Mouse (Mus musculus): Measurements from ENCODE around the gene Als2cr12.
"Not testable (repeated sequence)": the region's sequence is repeated elsewhere in the genome, so short reads cannot be mapped to it uniquely, and the experiment has no call there.

The Als2cr12 gene

DNA sequence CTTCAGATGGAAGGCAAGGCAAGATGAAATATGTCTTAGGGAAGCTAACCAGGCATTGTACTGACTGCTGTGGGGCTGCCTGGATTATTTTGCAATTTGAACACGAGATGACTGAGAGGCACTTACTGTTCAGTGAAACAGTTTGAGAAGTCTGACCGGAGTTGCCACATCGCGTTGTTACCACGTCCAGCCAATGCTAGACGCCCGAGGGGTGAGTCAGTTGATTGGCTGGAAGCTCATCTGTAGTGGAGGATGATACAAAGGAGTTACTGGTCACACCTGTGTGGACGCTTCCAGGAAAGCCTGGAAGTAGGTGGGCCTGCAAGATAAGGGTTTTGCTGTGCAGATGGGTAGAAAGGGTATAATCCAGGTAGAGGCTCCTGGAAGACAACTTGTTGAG lies 24.3 kb upstream of the Als2cr12 start:
- peak in 1 of 2 experiments; percentile 70 for DNase-seq (ENCODE audit: inconsistent age in 2 of 2, low spot score in 1 of 2)

DNA sequence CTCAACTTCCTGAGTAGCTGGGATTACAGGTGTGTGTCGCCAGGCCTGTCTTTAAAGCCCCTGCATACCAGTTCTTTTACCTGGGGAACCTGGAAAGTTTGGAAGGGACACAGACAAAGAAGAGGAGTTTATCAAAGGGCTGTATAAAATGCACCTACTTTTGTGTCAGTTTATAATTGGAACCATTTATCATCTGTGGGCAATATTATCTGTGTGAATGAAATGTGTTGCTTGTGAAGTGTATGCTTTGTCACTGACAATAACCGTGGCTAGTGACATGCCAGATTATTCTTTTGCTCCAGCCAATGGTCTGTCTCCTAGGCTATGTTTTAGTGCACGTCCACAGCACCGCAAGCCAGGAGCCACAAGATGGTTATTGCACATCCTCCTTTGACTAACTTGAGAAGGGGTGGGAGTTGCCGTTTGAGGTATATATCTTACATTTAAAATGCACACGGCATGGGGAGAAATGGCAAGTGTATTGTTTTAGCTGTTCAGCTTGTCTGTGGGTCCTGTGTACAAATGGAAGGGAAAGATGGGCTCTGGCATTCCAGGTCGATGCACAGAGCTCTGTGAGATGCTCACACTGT lies 23.7 kb upstream of the Als2cr12 start:
- DNase-seq (ENCODE audit: inconsistent age in 2 of 2, low spot score in 1 of 2): no peak

DNA sequence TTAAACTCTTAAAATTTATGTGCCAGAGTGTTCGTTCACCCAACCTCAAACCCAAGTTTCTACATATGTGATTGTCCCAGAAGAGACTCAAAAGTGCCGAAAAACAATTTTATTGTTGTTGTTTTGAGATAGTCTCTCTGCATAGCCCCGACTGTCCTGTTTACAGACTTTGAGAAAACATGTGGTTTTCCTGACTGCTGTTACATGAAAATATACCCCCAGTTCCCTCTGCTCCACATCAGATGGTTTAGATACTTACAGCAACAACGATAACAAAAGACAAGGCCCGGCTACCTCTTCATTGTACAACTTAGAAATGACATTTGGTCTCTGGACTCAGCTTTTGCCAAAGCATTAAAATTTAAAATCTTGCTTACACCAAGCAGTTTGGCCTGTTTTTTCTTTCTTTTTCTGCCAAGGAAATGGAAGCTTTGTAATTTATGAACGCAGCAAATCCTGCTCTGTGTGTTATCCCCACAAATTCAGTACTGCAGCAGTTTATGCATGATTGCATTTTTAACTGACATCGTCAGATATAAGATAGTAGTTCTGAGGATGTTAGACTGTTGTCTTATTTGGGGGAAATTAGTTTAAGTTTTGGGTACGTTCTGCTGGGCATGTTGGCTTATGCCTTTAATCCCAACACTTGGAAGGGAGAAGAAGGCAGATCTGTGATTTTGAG lies 21.9 kb upstream of the Als2cr12 start:
- peak in 1 of 2 experiments; percentile 23 for DNase-seq (ENCODE audit: inconsistent age in 2 of 2, low spot score in 1 of 2)

GRCm38 (mm10) chr1:58716883-58717220 lies 21.1 kb upstream of the Als2cr12 start:
- DNase-seq (ENCODE audit: inconsistent age in 2 of 2, low spot score in 1 of 2): peak in 1 of 2 experiments; percentile 72

- DNase-seq (ENCODE audit: inconsistent age in 2 of 2, low spot score in 1 of 2): peak in 1 of 2 experiments; percentile 58
These were observed 20.5 kb upstream of the Als2cr12 start for GRCm38 (mm10) chr1:58716162-58716882.

DNA sequence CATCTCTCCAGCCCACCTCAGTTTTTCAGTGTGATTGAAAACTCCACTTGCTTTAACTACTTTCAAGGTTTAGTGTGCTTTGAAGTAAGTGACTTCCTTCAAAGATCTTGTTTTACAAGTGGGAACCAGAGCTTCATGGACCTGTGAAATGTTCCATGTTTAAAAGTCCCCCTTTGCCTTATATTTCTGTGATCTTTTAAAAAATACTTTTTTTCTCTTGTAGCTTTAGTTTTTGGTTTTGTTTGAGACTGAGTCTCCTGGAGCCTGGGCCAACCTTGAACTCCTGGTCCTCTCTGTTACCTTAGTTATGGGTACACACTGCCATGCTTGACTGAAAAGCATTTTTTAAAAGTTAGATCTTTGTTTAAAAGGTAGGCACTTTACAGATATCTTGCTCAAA lies 19.7 kb upstream of the Als2cr12 start:
- peak in 1 of 2 experiments; percentile 43 for DNase-seq (ENCODE audit: inconsistent age in 2 of 2, low spot score in 1 of 2)

- no peak for DNase-seq (ENCODE audit: inconsistent age in 2 of 2, low spot score in 1 of 2)
These were observed 18.6 kb upstream of the Als2cr12 start for GRCm38 (mm10) chr1:58714361-58714760.

- peak; percentile 86 to 93 for DNase-seq (ENCODE audit: inconsistent age in 2 of 2, low spot score in 1 of 2)
These were observed 18.1 kb upstream of the Als2cr12 start for GRCm38 (mm10) chr1:58713893-58714231.

GRCm38 (mm10) chr1:58713081-58713892 lies 17.5 kb upstream of the Als2cr12 start:
- DNase-seq (ENCODE audit: inconsistent age in 2 of 2, low spot score in 1 of 2): peak; percentile 74 to 91

GRCm38 (mm10) chr1:58712076-58713061 lies 16.6 kb upstream of the Als2cr12 start:
- DNase-seq (ENCODE audit: inconsistent age in 2 of 2, low spot score in 1 of 2): peak; percentile 74 to 93

- peak; percentile 80 to 93 for DNase-seq (ENCODE audit: inconsistent age in 2 of 2, low spot score in 1 of 2)
These were observed 15.7 kb upstream of the Als2cr12 start, which contains the start of gene Cflar for GRCm38 (mm10) chr1:58711365-58712016. Cflar (plus strand) TSS chr1:58711508.

DNA sequence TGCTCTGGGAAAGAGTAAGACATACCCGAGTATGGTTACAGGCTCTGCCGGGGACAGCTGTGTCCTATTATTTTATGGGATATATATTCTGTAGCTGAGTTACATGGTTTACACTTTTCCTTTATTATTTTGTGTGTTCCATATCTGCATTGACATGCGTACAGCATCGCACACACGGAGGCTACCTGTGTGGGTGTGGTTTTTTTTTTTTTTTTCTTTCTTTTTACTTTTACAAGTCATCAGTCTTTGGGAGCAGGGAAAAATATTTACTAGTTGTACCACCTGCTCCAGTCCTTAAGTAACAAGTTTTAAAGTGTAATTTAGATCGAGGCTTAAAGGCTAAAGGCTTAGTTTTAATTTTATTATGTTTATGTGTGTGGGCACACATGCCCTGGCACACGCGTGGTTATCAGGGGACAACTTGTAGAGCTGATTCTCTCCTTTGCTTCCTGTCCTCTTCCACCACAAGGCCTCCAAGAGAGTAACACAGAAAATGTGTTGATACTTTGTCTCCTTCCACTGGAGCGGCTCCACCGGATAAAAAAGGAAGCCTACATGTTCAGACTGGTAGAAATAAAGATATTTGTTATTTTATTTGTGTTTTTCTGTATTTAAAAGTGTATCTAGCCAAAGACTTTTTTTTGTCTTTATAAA lies 15.0 kb upstream of the Als2cr12 start:
- DNase-seq (ENCODE audit: inconsistent age in 2 of 2, low spot score in 1 of 2): no peak

DNA sequence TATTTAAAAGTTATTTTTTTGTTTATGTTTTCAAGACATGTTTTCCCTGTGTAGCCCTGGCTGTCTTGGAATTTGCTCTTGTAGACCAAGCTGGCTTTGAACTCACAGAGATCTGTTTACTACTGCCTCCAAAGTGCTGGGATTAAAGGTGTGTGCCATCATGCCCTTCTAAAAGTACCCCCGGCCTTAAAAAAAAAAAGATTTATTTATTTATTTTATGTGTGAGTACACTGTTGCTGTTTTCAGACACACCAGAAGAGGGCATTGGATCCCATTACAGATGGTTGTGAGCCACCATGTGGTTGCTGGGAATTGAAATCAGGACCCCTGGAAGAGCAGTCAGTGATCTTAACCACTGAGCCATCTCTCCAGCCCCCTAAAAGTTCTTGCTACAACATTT lies 14.3 kb upstream of the Als2cr12 start:
- peak in 1 of 2 experiments; percentile 24 for DNase-seq (ENCODE audit: inconsistent age in 2 of 2, low spot score in 1 of 2)

GRCm38 (mm10) chr1:58700580-58701162 lies 4.9 kb upstream of the Als2cr12 start:
- DNase-seq (ENCODE audit: inconsistent age in 2 of 2, low spot score in 1 of 2): not testable (repeated sequence)

DNA sequence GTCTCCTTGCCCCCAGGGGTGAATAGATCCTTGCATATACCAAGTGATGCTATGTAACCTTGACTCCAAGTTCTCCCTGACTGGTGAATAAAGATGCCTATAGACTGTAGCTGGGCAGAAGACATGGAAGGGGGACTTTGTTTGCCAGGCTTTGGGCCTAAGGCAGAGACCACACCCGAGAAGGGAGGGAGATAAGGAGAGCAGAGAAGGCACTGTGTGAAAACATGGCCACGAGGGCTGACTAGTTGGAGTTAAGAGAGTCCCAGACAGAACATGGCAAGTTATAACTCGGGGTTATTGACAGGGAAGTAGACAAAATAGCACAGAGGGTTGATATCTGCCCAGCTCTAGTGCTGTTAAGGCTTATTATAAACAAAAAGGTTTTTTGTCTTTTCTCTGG lies 4.2 kb upstream of the Als2cr12 start:
- no peak for DNase-seq (ENCODE audit: inconsistent age in 2 of 2, low spot score in 1 of 2)

GRCm38 (mm10) chr1:58698781-58699180 lies 3.0 kb upstream of the Als2cr12 start:
- DNase-seq (ENCODE audit: inconsistent age in 2 of 2, low spot score in 1 of 2): no peak

DNA sequence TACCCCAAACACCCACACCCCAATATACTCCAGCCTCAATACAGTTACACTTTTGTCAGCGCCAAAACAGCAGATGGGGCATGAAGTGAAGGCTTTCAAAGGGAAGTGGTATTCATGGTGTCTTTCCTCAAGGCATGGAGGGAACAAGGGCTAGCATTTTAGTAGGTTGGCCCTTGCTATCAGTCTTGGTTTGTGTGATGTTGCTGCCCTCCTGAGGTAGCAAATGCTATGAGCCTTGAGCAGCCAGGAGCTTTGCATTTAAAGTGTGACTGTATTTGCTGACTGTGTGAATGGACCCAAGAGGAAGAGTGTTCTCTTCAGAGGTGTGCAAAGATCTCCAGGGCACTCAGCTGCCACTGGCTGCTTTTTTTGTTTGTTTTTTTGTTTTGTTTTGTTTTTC lies 1.8 kb upstream of the Als2cr12 start:
- DNase-seq (ENCODE audit: inconsistent age in 2 of 2, low spot score in 1 of 2): peak in 1 of 2 experiments; percentile 47

GRCm38 (mm10) chr1:58693696-58694095 lies 2.1 kb downstream of the Als2cr12 start:
- DNase-seq (ENCODE audit: inconsistent age in 2 of 2, low spot score in 1 of 2): no peak

DNA sequence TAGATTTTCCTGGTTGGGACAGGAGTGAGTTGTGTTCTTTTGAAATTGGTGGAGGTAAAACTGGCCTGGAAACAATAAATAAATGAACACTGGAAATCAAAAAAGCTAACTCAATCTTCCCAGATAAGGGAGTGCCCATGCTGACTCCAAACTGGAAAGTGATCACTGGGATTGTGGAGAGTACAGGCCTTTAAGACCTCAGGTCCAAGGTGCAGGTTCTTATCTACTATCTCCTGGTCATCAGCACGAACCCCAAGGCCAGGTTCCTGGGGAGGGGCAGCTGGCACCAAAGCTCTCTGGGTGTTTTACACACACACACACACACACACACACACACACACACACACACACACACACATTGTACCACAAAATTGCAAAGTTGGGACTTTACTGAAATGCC lies 4.1 kb downstream of the Als2cr12 start:
- DNase-seq (ENCODE audit: inconsistent age in 2 of 2, low spot score in 1 of 2): not testable (repeated sequence)
